Mouse (Mus musculus) forebrain, embryonic 15.5 days (tissue): Measurements from ENCODE around the gene Prap1. TPM values are rescaled to one million over a fixed set of nuclear protein-coding genes. Genes with fewer than 3 reads are reported as not detected.

Experiments used
- ATAC-seq: fragments of 200-750 bp; cut with Nextera tagmentation; replicated peaks from 2 replicates; pipeline ENCODE4 v1.8.0; 2017; ENCODE audit warnings: mild to moderate bottlenecking, moderate TSS enrichment, moderate library complexity
- H3K27ac ChIP-seq: fragments of 300-500 bp; sonication (generic); replicated peaks from 2 replicates; pipeline ENCODE4 v1.5.1; 2015; ENCODE audit warnings: mild to moderate bottlenecking, inconsistent platforms
- H3K27me3 ChIP-seq: fragments of 300-500 bp; sonication (generic); 2 replicates; pipeline ENCODE4 v1.6.1; 2015; ENCODE audit warnings: inconsistent platforms
- H3K36me3 ChIP-seq: fragments of 300-500 bp; sonication (generic); 2 replicates; pipeline ENCODE4 v1.6.1; 2015; ENCODE audit warnings: mild to moderate bottlenecking, inconsistent platforms
- H3K4me1 ChIP-seq: fragments of 300-500 bp; sonication (generic); 2 replicates; pipeline ENCODE4 v1.6.1; 2015; ENCODE audit warnings: inconsistent platforms
- H3K4me2 ChIP-seq: fragments of 300-500 bp; sonication (generic); replicated peaks from 2 replicates; pipeline ENCODE4 v1.6.1; 2015; ENCODE audit warnings: mild to moderate bottlenecking, inconsistent platforms
- H3K4me3 ChIP-seq: fragments of 300-500 bp; sonication (generic); 2 replicates; pipeline ENCODE4 v1.5.1; 2015; ENCODE audit warnings: mild to moderate bottlenecking, inconsistent platforms
- H3K9ac ChIP-seq: fragments of 300-500 bp; sonication (generic); replicated peaks from 2 replicates; pipeline ENCODE4 v1.6.1; 2015; ENCODE audit warnings: mild to moderate bottlenecking, inconsistent platforms
- H3K9me3 ChIP-seq: fragments of 300-500 bp; sonication (generic); 2 replicates; pipeline ENCODE4 v1.6.1; 2016; ENCODE audit warnings: inconsistent platforms
- WGBS: fragments of 180-500 bp; shearing (Covaris S2); methylation state at CpG from one replicate; pipeline ENCODE4 v1.1.7; 2015; ENCODE audit warnings: mixed read lengths; 5-methylcytosine and 5-hydroxymethylcytosine counted together
- polyA plus RNA-seq: library from polyadenylated mRNA; unstranded; fragments of >200 nt; fragmentation: Nextera tagmentation; extraction: Ambion mirVana; gene quantifications from 2 replicates; pipeline ENCODE4 v1.2.1, GENCODE M21; 2015

Prap1 gene
- polyA plus RNA-seq, 1 experiment from 2014 or later = not detected

- Histone ChIP-seq H3K27ac (no peak overlapping the region), H3K27me3 (no peaks in the 10 kb centered on the region), H3K9me3 (no peaks in the 10 kb centered on the region), H3K4me3 (no peak overlapping the region), H3K4me2 (no peak overlapping the region), H3K36me3 (no peaks in the 10 kb centered on the region), H3K9ac (no peak overlapping the region), H3K4me1 (no peaks in the 10 kb centered on the region)
- no peak for ATAC-seq
- WGBS = 36% methylated on average over 1 of the region's 1 CpGs
Observed at GRCm38 (mm10) chr7:140095556-140095955, 2.4 kb downstream of the Prap1 start.

- Histone ChIP-seq H3K9me3 (no peaks in the 10 kb centered on the region), H3K27me3 (no peaks in the 10 kb centered on the region), H3K4me2 (no peak overlapping the region), H3K9ac (no peak overlapping the region), H3K4me3 (no peak overlapping the region), H3K27ac (no peak overlapping the region), H3K36me3 (no peaks in the 10 kb centered on the region), H3K4me1 (no peaks in the 10 kb centered on the region)
- ATAC-seq = no peak
Observed at GRCm38 (mm10) chr7:140096055-140096454, 2.9 kb downstream of the Prap1 start.

GRCm38 (mm10) chr7:140098466-140098865 is 5.3 kb downstream of the Prap1 start:
- H3K9ac ChIP-seq = no peak overlapping the region
- H3K4me3 ChIP-seq = no peak overlapping the region
- no peak overlapping the region for H3K27ac ChIP-seq
- no peak for ATAC-seq
- H3K4me1 ChIP-seq = peaks cover 9% of the 10 kb centered on the region
- H3K4me2 ChIP-seq = no peak overlapping the region
- no peaks in the 10 kb centered on the region for H3K9me3 ChIP-seq
- H3K27me3 ChIP-seq = no peaks in the 10 kb centered on the region
- 76% methylated on average over 1 of the region's 1 CpGs for WGBS
- H3K36me3 ChIP-seq = no peaks in the 10 kb centered on the region

- no peaks in the 10 kb centered on the region for H3K27me3 ChIP-seq
- H3K4me2 ChIP-seq = peak overlapping the region; percentile 67
- H3K4me3 ChIP-seq = peak overlapping the region; percentile 38
- no peak overlapping the region for H3K27ac ChIP-seq
- H3K9ac ChIP-seq = peak overlapping the region; percentile 47
- 72% methylated on average over 10 of the region's 10 CpGs for WGBS
- peaks cover 9% of the 10 kb centered on the region for H3K4me1 ChIP-seq
- ATAC-seq = no peak
- no peaks in the 10 kb centered on the region for H3K9me3 ChIP-seq
- peaks cover 9% of the 10 kb centered on the region; the same call in 1 of the 2 replicates for H3K36me3 ChIP-seq
Observed at GRCm38 (mm10) chr7:140101498-140101897, 8.3 kb downstream of the Prap1 start.

GRCm38 (mm10) chr7:140101993-140102860 is 9.0 kb downstream of the Prap1 start, which contains the start of gene Fuom:
Gene Fuom (minus strand): TSS chr7:140102441.
- 2% methylated on average over 30 of the region's 30 CpGs for WGBS
- H3K27ac ChIP-seq = no peak within 1 kb of the TSS
- peaks cover 9% of the 10 kb centered on the region for H3K4me1 ChIP-seq
- H3K36me3 ChIP-seq = peaks cover 13% of the 10 kb centered on the region; the same call in 1 of the 2 replicates
- peak within 1 kb of the TSS; percentile 38 for H3K4me3 ChIP-seq
- no peaks in the 10 kb centered on the region for H3K27me3 ChIP-seq
- peak within 1 kb of the TSS; percentile 67 for H3K4me2 ChIP-seq
- H3K9ac ChIP-seq = peak within 1 kb of the TSS; percentile 47
- peak; percentile 86 for ATAC-seq
- H3K9me3 ChIP-seq = no peaks in the 10 kb centered on the region

GRCm38 (mm10) chr7:140104009-140104408 is 10.8 kb downstream of the Prap1 start:
- H3K27me3 ChIP-seq = no peaks in the 10 kb centered on the region
- H3K4me1 ChIP-seq = peaks cover 9% of the 10 kb centered on the region
- H3K27ac ChIP-seq = no peak overlapping the region
- H3K4me3 ChIP-seq = no peak overlapping the region
- H3K4me2 ChIP-seq = no peak overlapping the region
- peaks cover 24% of the 10 kb centered on the region for H3K36me3 ChIP-seq
- no peak overlapping the region for H3K9ac ChIP-seq
- 83% methylated on average over 4 of the region's 4 CpGs for WGBS
- no peaks in the 10 kb centered on the region for H3K9me3 ChIP-seq
- no peak for ATAC-seq

GRCm38 (mm10) chr7:140111943-140112342 is 18.7 kb downstream of the Prap1 start:
- Histone ChIP-seq H3K36me3 (peaks cover 46% of the 10 kb centered on the region), H3K4me1 (peaks cover 9% of the 10 kb centered on the region), H3K4me3 (no peak overlapping the region), H3K27me3 (no peaks in the 10 kb centered on the region), H3K4me2 (no peak overlapping the region), H3K9ac (no peak overlapping the region), H3K27ac (no peak overlapping the region), H3K9me3 (no peaks in the 10 kb centered on the region)
- no peak for ATAC-seq
- 60% methylated on average over 3 of the region's 3 CpGs for WGBS

GRCm38 (mm10) chr7:140115583-140116328 is 22.6 kb downstream of the Prap1 start, which contains the start of gene Paox:
Gene Paox (plus strand): TSS chr7:140115799.
- Histone ChIP-seq H3K4me3 (peak within 1 kb of the TSS; percentile 91), H3K9ac (peak within 1 kb of the TSS; percentile 92), H3K27me3 (no peaks in the 10 kb centered on the region), H3K27ac (peak within 1 kb of the TSS; percentile 82), H3K4me2 (peak within 1 kb of the TSS; percentile 93), H3K36me3 (peaks cover 19% of the 10 kb centered on the region), H3K4me1 (peaks cover 12% of the 10 kb centered on the region), H3K9me3 (no peaks in the 10 kb centered on the region)
- ATAC-seq = peak; percentile 76
- 3% methylated on average over 23 of the region's 23 CpGs for WGBS

- WGBS = 3% methylated on average over 28 of the region's 28 CpGs
- Histone ChIP-seq H3K4me2 (peak within 1 kb of the TSS; percentile 93), H3K4me1 (peaks cover 12% of the 10 kb centered on the region), H3K4me3 (peak within 1 kb of the TSS; percentile 91), H3K36me3 (peaks cover 13% of the 10 kb centered on the region), H3K27ac (peak within 1 kb of the TSS; percentile 82), H3K9me3 (no peaks in the 10 kb centered on the region), H3K9ac (peak within 1 kb of the TSS; percentile 92), H3K27me3 (no peaks in the 10 kb centered on the region)
- peak; percentile 95 for ATAC-seq
Observed at GRCm38 (mm10) chr7:140116329-140117054, 23.3 kb downstream of the Prap1 start, which contains the start of gene Echs1. Gene Echs1 (minus strand): TSS chr7:140116476.

GRCm38 (mm10) chr7:140120484-140120883 is 27.3 kb downstream of the Prap1 start:
- Histone ChIP-seq H3K36me3 (no peaks in the 10 kb centered on the region), H3K9me3 (no peaks in the 10 kb centered on the region), H3K9ac (no peak overlapping the region), H3K27ac (no peak overlapping the region), H3K4me2 (no peak overlapping the region), H3K4me3 (no peak overlapping the region), H3K4me1 (peaks cover 15% of the 10 kb centered on the region), H3K27me3 (no peaks in the 10 kb centered on the region)
- WGBS = 92% methylated on average over 2 of the region's 2 CpGs
- no peak for ATAC-seq

- Histone ChIP-seq H3K27me3 (no peaks in the 10 kb centered on the region), H3K9me3 (no peaks in the 10 kb centered on the region), H3K27ac (no peak overlapping the region), H3K4me1 (peaks cover 17% of the 10 kb centered on the region), H3K9ac (no peak overlapping the region), H3K4me3 (no peak overlapping the region), H3K36me3 (no peaks in the 10 kb centered on the region), H3K4me2 (no peak overlapping the region)
- no peak for ATAC-seq
- 64% methylated on average over 13 of the region's 13 CpGs for WGBS
Observed at GRCm38 (mm10) chr7:140121338-140121910, 28.2 kb downstream of the Prap1 start.
